Mouse (Mus musculus): ENCODE measurements around the gene Spdef. TPM values are rescaled to one million over a fixed set of nuclear protein-coding genes. Genes with fewer than 3 reads are reported as not detected.

The Spdef gene
- polyA plus RNA-seq, 1 experiment from 2014 or later: 0.88 TPM

DNA sequence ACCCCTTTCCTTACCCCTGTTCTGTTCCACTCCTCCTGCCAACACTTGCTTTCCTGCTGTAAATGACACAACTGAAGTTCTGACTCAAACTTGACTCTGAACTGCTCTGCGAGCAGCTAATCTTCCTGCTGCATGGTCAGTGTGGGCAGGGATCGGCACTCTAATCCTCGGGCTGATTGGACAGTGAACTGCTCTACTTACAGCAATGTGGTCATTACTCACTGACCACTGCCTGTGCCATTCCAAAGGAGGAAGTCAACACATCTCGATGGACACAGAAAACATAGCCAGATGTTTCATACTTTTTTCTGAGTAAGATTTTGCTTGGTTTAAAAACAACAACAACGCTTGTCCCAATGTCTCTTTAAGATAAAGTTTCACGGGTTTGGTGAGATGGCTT lies 36.3 kb upstream of the Spdef start:
- no peak overlapping the region for H3K4me2 ChIP-seq
- no peaks in the 10 kb centered on the region for H3K4me1 ChIP-seq (ENCODE audit: insufficient read depth)
- no peak overlapping the region for H3K4me3 ChIP-seq (ENCODE audit: low read depth, low read length)
- no peaks in the 10 kb centered on the region; the same call in none of the 2 replicates for H3K9me3 ChIP-seq (ENCODE audit: low read depth, low read length)
- no peaks in the 10 kb centered on the region for H3K27me3 ChIP-seq (ENCODE audit: insufficient read depth, low read length)
- H3K27ac ChIP-seq (ENCODE audit: low read depth): no peak overlapping the region
- DNase-seq: no peak
- 95% methylated on average over 6 of the region's 6 CpGs for WGBS
- no peak for ATAC-seq (ENCODE audit: insufficient read depth)
- no peak overlapping the region for H3K9ac ChIP-seq
- TF ChIP-seq CTCF (IDR thresholded peaks at IDR 0.05; ENCODE audit: low read depth): no peak
- H3K36me3 ChIP-seq (ENCODE audit: insufficient read depth): peaks cover 46% of the 10 kb centered on the region

- H3K4me2 ChIP-seq: no peak overlapping the region
- peaks cover 46% of the 10 kb centered on the region for H3K36me3 ChIP-seq (ENCODE audit: insufficient read depth)
- H3K4me3 ChIP-seq (ENCODE audit: low read depth, low read length): no peak overlapping the region
- H3K4me1 ChIP-seq (ENCODE audit: insufficient read depth): no peaks in the 10 kb centered on the region
- peak; percentile 58 for TF ChIP-seq CTCF (IDR thresholded peaks at IDR 0.05; ENCODE audit: low read depth)
- DNase-seq: no peak
- no peaks in the 10 kb centered on the region for H3K27me3 ChIP-seq (ENCODE audit: insufficient read depth, low read length)
- WGBS: 96% methylated on average over 2 of the region's 2 CpGs
- ATAC-seq (ENCODE audit: insufficient read depth): no peak
- H3K9ac ChIP-seq: no peak overlapping the region
- no peaks in the 10 kb centered on the region; the same call in none of the 2 replicates for H3K9me3 ChIP-seq (ENCODE audit: low read depth, low read length)
- no peak overlapping the region for H3K27ac ChIP-seq (ENCODE audit: low read depth)
These were observed 35.7 kb upstream of the Spdef start for GRCm38 (mm10) chr17:27764453-27764852.

DNA sequence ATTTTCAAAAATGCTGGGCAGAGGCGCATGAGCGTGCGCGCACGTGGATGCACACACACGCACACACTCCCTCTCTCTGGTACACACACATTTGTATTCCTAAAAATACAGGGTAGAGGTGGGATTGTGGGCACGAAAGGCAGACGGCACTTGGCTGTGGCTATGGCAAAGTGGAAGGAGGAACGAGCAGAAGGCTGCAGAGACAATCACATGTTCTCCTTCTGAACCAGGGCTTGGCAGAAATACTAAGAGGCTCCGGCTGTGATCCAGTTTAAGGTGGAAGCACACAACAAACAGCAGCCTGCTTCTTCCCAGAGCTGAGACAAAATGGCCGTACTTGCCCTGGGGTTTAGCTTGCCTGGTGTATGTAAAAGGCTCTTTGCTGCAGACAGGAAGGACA lies 34.1 kb upstream of the Spdef start:
- Histone ChIP-seq H3K4me2 (no peak overlapping the region), H3K9ac (no peak overlapping the region), H3K27ac (ENCODE audit: low read depth) (no peak overlapping the region), H3K36me3 (ENCODE audit: insufficient read depth) (peaks cover 42% of the 10 kb centered on the region), H3K9me3 (ENCODE audit: low read depth, low read length) (no peaks in the 10 kb centered on the region; the same call in none of the 2 replicates), H3K4me3 (ENCODE audit: low read depth, low read length) (no peak overlapping the region), H3K4me1 (ENCODE audit: insufficient read depth) (no peaks in the 10 kb centered on the region), H3K27me3 (ENCODE audit: insufficient read depth, low read length) (no peaks in the 10 kb centered on the region)
- TF ChIP-seq CTCF (IDR thresholded peaks at IDR 0.05; ENCODE audit: low read depth): no peak
- ATAC-seq (ENCODE audit: insufficient read depth): no peak
- DNase-seq: no peak
- 95% methylated on average over 11 of the region's 11 CpGs for WGBS

DNA sequence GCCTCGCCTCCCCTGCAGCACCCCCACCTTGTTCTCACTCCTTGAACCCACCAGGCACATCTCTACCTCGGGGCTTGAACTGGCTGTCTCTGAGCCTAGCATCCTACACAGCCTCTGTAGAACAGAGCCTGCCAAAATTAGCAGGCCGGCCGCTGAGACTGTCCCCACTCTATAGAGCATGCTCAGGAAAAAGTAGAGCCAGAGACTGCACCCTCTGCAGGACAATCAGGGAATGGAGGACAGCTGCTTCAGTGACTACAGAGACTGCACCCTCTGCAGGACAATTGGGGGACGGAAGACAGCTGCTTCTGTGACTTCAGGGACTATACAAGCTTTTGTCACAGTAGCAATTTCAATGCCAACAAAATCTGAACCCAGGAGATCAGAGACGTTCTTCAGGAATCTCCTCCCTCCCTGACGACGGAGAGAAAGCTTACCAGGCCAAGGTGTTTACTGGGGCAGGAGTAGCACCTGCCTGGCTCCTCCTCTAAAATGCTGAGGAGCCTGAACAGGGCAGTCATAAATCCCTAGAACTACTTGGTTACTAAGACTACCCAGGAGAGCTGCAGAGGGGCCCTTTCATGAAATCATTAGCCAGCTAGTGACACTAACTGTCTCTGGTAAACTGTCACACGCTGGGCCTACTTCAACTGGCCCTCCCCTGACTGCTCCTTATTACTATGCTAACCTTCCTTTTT lies 33.0 kb upstream of the Spdef start:
- Histone ChIP-seq H3K27ac (ENCODE audit: low read depth) (no peak overlapping the region), H3K4me1 (ENCODE audit: insufficient read depth) (no peaks in the 10 kb centered on the region), H3K4me2 (no peak overlapping the region), H3K36me3 (ENCODE audit: insufficient read depth) (peaks cover 33% of the 10 kb centered on the region), H3K4me3 (ENCODE audit: low read depth, low read length) (no peak overlapping the region), H3K9ac (no peak overlapping the region), H3K27me3 (ENCODE audit: insufficient read depth, low read length) (no peaks in the 10 kb centered on the region), H3K9me3 (ENCODE audit: low read depth, low read length) (no peaks in the 10 kb centered on the region; the same call in none of the 2 replicates)
- WGBS: 36% methylated on average over 9 of the region's 9 CpGs
- TF ChIP-seq CTCF (IDR thresholded peaks at IDR 0.05; ENCODE audit: low read depth): peak; percentile 89
- ATAC-seq (ENCODE audit: insufficient read depth) (peak; percentile 80), DNase-seq (peak; percentile 89)

DNA sequence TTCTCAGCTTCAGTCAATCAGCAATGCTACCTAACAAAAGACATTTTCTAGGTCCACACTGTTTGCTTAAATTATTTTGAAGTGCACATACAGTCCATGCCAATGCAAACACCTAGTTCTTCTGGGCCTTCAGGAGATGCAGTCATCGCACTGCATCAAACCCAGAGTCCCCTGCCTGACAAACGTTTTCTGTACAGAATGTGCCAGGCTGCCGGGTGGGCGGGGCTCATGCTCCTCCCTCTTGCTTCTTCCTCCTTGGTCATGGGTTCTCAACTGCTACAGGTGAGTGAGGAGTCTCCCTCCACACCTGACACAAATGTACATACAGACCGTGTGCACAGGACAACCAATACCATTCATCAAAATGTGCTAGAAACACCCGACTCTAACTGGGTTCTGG lies 31.4 kb upstream of the Spdef start:
- WGBS: 69% methylated on average over 6 of the region's 6 CpGs

DNA sequence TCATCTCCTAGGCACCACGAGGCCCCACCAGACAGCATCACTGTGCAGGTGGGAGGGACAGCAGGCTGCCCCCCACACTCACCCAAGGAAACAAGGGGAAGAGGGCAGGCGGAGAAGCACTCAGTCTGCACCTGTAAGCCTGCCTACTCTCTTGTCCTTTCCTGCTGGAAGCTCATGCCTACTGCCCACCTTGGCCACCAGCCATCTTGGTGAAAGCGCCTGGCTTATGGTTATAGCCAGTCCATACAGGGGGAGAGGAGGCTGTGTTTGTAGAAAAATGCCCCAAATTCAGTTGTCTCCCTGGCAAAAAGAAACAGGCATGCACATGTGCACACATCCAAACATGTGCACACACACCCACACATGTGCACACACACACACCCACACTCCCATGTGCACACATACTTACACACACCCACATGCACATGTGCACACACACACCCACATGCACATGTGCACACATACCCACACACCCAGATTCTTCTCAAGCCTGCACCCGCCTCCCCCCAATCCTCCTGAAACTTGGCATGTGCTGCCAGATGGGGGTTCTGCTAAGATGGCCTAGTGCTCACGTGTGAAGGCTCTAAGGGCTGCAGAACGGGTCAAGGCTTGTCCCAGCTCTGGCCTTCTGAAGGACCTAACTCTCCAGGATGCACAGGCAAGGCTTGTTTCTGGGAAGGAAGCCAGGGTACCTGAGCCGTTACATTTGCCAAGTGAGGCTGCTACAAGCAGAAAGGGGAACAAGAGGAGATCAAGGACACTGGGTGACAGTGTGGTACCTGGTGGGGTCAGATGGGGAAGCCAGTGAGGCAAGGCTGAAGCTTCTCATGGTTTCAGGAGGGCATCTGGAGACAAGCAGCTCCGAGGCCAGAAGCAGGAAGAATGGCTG lies 22.8 kb upstream of the Spdef start:
- no peak overlapping the region for H3K4me2 ChIP-seq
- H3K4me3 ChIP-seq (ENCODE audit: low read depth, low read length): no peak overlapping the region
- no peak overlapping the region for H3K9ac ChIP-seq
- H3K4me1 ChIP-seq (ENCODE audit: insufficient read depth): no peaks in the 10 kb centered on the region
- TF ChIP-seq CTCF (IDR thresholded peaks at IDR 0.05; ENCODE audit: low read depth): no peak
- ATAC-seq (ENCODE audit: insufficient read depth): no peak
- H3K9me3 ChIP-seq (ENCODE audit: low read depth, low read length): no peaks in the 10 kb centered on the region
- peaks cover 19% of the 10 kb centered on the region; the same call in 1 of the 2 replicates for H3K36me3 ChIP-seq (ENCODE audit: insufficient read depth)
- no peak overlapping the region for H3K27ac ChIP-seq (ENCODE audit: low read depth)
- H3K27me3 ChIP-seq (ENCODE audit: insufficient read depth, low read length): no peaks in the 10 kb centered on the region
- no peak for DNase-seq
- 79% methylated on average over 8 of the region's 8 CpGs for WGBS

More for the DNA sequence above, 31.4 kb upstream of the Spdef start:
- ATAC-seq (ENCODE audit: insufficient read depth) (no peak), DNase-seq (no peak)
- Histone ChIP-seq H3K4me1 (ENCODE audit: insufficient read depth) (no peaks in the 10 kb centered on the region), H3K27ac (ENCODE audit: low read depth) (no peak overlapping the region), H3K36me3 (ENCODE audit: insufficient read depth) (peaks cover 23% of the 10 kb centered on the region; the same call in 1 of the 2 replicates), H3K9me3 (ENCODE audit: low read depth, low read length) (no peaks in the 10 kb centered on the region; the same call in none of the 2 replicates), H3K4me3 (ENCODE audit: low read depth, low read length) (no peak overlapping the region), H3K9ac (no peak overlapping the region), H3K4me2 (no peak overlapping the region), H3K27me3 (ENCODE audit: insufficient read depth, low read length) (no peaks in the 10 kb centered on the region)
- no peak for TF ChIP-seq CTCF (IDR thresholded peaks at IDR 0.05; ENCODE audit: low read depth)

- no peak for ATAC-seq (ENCODE audit: insufficient read depth)
- DNase-seq: no peak
- H3K27me3 ChIP-seq (ENCODE audit: insufficient read depth, low read length): no peaks in the 10 kb centered on the region
- H3K4me1 ChIP-seq (ENCODE audit: insufficient read depth): no peaks in the 10 kb centered on the region
- WGBS: 91% methylated on average over 6 of the region's 6 CpGs
- no peak for TF ChIP-seq CTCF (IDR thresholded peaks at IDR 0.05; ENCODE audit: low read depth)
- H3K4me3 ChIP-seq (ENCODE audit: low read depth, low read length): no peak overlapping the region
- H3K9ac ChIP-seq: no peak overlapping the region
- H3K4me2 ChIP-seq: no peak overlapping the region
- H3K27ac ChIP-seq (ENCODE audit: low read depth): no peak overlapping the region
- peaks cover 14% of the 10 kb centered on the region; the same call in 1 of the 2 replicates for H3K36me3 ChIP-seq (ENCODE audit: insufficient read depth)
- no peaks in the 10 kb centered on the region for H3K9me3 ChIP-seq (ENCODE audit: low read depth, low read length)
These were observed 21.7 kb upstream of the Spdef start for GRCm38 (mm10) chr17:27750451-27750942.

All from lung, embryonic 14.5 days (tissue).